Mouse (Mus musculus) stomach, embryonic 14.5 days (tissue): ENCODE measurements around the gene Dmap1. TPM values are rescaled to one million over a fixed set of nuclear protein-coding genes. Genes with fewer than 3 reads are reported as not detected.

ENCODE experiments used
- ATAC-seq: fragments of 200-750 bp; cut with Nextera tagmentation; 2 replicates; pipeline ENCODE4 v1.8.0; 2017; ENCODE audit warnings: low read depth, moderate TSS enrichment; ENCODE audit not compliant: insufficient number of reproducible peaks, insufficient read depth, low FRiP score
- H3K27ac ChIP-seq: fragments of 300-500 bp; sonication (generic); 2 replicates; pipeline ENCODE4 v1.5.1; 2014; ENCODE audit warnings: mild to moderate bottlenecking, low read length, moderate library complexity, mixed read lengths
- H3K27me3 ChIP-seq: fragments of 300-500 bp; sonication (generic); 2 replicates; pipeline ENCODE4 v1.6.1; 2014; ENCODE audit warnings: low read length, control low read depth, mixed read lengths; ENCODE audit not compliant: control insufficient read depth, insufficient read depth
- H3K36me3 ChIP-seq: fragments of 300-500 bp; sonication (generic); 2 replicates; pipeline ENCODE4 v1.6.1; 2014; ENCODE audit warnings: mild to moderate bottlenecking, control low read depth, low read length, moderate library complexity, mixed read lengths; ENCODE audit not compliant: control insufficient read depth, insufficient read depth
- H3K4me1 ChIP-seq: fragments of 300-500 bp; sonication (generic); 2 replicates; pipeline ENCODE4 v1.6.1; 2014; ENCODE audit warnings: low read length, control low read depth, mixed read lengths; ENCODE audit not compliant: control insufficient read depth, insufficient read depth
- H3K4me2 ChIP-seq: fragments of 300-500 bp; sonication (generic); replicated peaks from 2 replicates; pipeline ENCODE4 v1.6.1; 2014; ENCODE audit warnings: low read depth, low read length, control low read depth
- H3K4me3 ChIP-seq: fragments of 300-500 bp; sonication (generic); 2 replicates; pipeline ENCODE4 v1.5.1; 2014; ENCODE audit warnings: low read depth, low read length, control low read depth
- H3K9ac ChIP-seq: fragments of 300-500 bp; sonication (generic); replicated peaks from 2 replicates; pipeline ENCODE4 v1.6.1; 2014; ENCODE audit warnings: low read depth, mild to moderate bottlenecking, control low read depth, low read length, moderate library complexity, mixed read lengths
- H3K9me3 ChIP-seq: fragments of 300-500 bp; sonication (generic); 2 replicates; pipeline ENCODE4 v1.6.1; 2016; ENCODE audit warnings: low read depth, low read length, control low read depth; ENCODE audit not compliant: control insufficient read depth
- WGBS: fragments of 180-500 bp; shearing (Covaris S2); extraction: QIAGEN DNeasy Blood & Tissue Kit; methylation state at CpG from one replicate; pipeline ENCODE4 v1.1.7; 2014; 5-methylcytosine and 5-hydroxymethylcytosine counted together
- polyA plus RNA-seq: library from polyadenylated mRNA; unstranded; fragments of >200 nt; fragmentation: Nextera tagmentation; extraction: Ambion mirVana; gene quantifications from 2 replicates; pipeline ENCODE4 v1.2.1, GENCODE M21; 2014

Dmap1 gene
- polyA plus RNA-seq, 1 experiment from 2014 or later, result 67.9 TPM

DNA sequence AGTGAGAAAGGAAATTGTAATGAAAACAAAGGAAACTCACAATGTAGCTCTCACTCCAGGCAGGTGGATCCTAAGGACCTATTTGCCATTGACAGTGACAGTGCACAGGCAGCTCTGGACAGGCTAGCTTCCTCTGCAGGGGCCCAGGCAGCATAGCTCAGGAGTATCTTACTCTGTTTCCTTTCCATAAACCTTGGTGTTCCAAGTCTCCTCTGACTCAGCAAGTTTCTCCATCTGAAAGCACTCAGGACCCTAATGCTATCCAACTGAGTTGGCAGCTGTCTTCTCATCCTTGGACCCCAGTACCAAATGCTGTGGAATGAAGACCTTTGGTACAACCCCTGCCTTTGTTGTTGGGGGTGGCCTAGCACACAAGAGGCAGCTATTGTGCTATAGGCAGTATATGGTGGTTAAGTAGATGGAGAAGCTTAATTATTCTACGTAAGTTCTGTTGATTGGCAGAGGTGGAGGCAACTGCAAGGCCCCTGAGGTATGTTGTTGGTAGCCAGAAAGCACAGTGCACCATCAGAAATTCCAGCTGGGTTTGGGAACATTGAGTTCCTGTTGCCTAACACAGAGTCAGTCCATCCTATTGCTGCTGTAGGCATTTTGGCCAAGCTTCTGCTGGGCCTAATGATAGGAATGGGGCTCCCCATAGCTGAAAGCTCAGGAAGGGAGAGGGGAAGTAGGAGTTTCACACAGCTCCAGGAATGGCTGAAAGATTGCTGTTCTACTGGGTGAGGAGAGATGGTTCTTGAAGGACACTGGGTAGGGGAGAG is 41.0 kb downstream of the Dmap1 start:
- 96% methylated on average over 1 of the region's 1 CpGs for WGBS
- no peak overlapping the region for H3K4me3 ChIP-seq

DNA sequence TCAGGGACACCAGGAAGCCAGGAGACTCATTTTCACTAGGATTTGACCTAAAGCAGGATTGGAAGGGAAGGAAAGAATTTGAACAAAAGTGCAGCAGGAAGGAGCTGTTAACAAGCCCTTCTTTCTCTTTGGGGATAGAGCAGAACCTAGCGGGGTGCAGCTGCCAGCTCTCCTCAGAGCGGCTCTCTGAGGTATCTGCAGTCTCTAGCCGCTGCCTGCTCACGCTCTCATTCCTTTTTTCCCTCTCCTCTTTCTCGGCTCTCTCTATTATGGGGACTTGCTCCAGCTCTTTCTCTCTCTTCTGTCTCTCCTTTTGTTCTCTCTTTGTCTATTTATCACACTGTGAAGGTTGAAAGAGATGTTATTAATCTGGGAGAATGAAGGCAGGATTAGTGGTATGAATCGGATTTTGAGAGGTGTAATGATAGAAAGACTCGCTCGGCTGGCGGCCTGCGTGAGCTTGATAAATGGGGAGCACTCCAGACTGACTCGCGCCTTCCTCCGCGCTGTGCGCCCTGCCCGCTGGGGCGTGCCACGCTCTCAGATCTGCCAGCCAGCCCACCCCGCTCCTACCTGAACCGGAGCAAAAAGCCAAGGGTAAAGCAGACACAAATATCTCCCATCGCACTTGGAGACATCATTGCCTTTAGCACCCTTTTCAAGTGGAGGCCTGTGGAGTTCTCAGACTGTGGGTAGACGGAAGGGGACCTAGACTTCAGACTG is 45.0 kb downstream of the Dmap1 start:
- 61% methylated on average over 22 of the region's 22 CpGs for WGBS
- Histone ChIP-seq H3K4me3 (no peak overlapping the region), H3K4me2 (no peak overlapping the region), H3K9ac (no peak overlapping the region), H3K27ac (no peak overlapping the region), H3K9me3 (no peaks in the 10 kb centered on the region), H3K4me1 (peaks cover 5% of the 10 kb centered on the region; the same call in 1 of the 2 replicates), H3K27me3 (no peaks in the 10 kb centered on the region), H3K36me3 (peaks cover 10% of the 10 kb centered on the region; the same call in 1 of the 2 replicates)
- ATAC-seq, result no peak

More for the DNA sequence above, 41.0 kb downstream of the Dmap1 start:
- Histone ChIP-seq H3K9me3 (no peaks in the 10 kb centered on the region), H3K27me3 (no peaks in the 10 kb centered on the region), H3K36me3 (peaks cover 10% of the 10 kb centered on the region; the same call in 1 of the 2 replicates), H3K4me2 (no peak overlapping the region), H3K27ac (no peak overlapping the region), H3K9ac (no peak overlapping the region), H3K4me1 (peaks cover 5% of the 10 kb centered on the region; the same call in 1 of the 2 replicates)
- ATAC-seq, result no peak

DNA sequence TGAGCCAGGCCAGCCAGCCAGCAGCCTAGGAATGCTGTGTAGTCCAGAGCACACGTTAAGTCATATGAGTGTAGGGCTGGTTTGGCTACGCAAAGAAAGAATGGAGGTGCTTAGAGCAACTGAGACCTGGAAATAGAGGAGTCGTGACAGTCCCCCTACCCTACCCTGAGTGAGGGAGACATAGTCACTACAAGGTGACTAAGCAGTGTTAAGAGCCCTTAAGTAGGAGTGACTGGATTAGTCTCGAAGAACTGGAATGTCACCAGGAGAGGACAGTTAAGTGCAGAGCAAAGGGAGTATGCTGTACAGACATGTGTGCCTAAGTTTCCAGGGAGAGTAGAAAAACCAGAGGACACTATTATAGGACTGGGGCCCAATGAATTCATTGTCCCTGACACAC is 45.9 kb downstream of the Dmap1 start:
- Histone ChIP-seq H3K4me3 (no peak overlapping the region), H3K36me3 (peaks cover 8% of the 10 kb centered on the region; the same call in 1 of the 2 replicates), H3K4me1 (peaks cover 5% of the 10 kb centered on the region; the same call in 1 of the 2 replicates), H3K9ac (no peak overlapping the region), H3K27ac (no peak overlapping the region), H3K4me2 (no peak overlapping the region), H3K9me3 (no peaks in the 10 kb centered on the region), H3K27me3 (no peaks in the 10 kb centered on the region)
- 92% methylated on average over 4 of the region's 4 CpGs for WGBS
- ATAC-seq, result no peak

DNA sequence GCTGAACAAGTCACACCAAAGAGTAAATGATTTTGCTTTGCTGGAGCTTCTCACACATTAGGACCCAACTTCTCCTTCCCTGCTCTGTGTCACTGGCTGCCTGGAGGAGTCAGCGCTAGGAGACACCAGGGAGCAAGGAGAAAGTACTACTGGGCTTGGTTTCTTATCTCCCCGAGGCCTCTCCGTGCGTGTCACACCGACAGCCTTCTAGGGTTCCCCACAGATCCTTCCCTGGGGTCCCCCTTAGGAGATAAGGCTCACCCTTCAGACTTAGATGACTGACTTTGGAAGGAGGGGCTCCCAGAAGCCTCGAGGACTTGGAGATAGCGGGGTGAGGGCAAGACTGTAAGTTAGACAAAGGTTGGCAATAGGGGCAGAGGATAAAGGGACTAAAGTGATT is 47.4 kb downstream of the Dmap1 start:
- H3K27ac ChIP-seq, result no peak overlapping the region

DNA sequence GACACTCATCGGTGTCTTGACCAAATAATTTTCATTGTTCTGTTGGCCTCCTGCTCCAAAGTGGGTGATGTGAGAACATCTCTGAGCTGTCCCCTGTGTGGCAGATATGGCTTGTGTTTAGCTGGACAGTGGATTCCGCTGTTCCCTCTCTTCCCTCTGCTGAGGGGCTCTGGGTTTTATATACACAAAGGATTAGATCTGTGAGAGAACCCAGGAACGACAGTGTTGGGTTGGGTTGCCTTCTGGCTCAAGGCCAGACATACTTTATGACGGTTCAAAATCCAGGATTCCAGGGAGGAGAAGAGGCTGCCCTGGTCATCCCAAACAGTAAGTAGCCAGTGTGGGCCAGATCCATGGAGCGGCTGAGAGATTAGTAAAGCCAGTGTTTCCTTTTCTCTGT is 48.5 kb downstream of the Dmap1 start:
- H3K27me3 ChIP-seq, result no peaks in the 10 kb centered on the region
- no peak overlapping the region for H3K4me3 ChIP-seq
- peaks cover 5% of the 10 kb centered on the region; the same call in 1 of the 2 replicates for H3K4me1 ChIP-seq
- no peak for ATAC-seq
- H3K9me3 ChIP-seq, result no peaks in the 10 kb centered on the region
- 50% methylated on average over 5 of the region's 5 CpGs for WGBS
- no peak overlapping the region for H3K4me2 ChIP-seq
- H3K27ac ChIP-seq, result no peak overlapping the region
- H3K36me3 ChIP-seq, result no peaks in the 10 kb centered on the region; the same call in 1 of the 2 replicates
- no peak overlapping the region for H3K9ac ChIP-seq

More for the DNA sequence above, 47.4 kb downstream of the Dmap1 start:
- WGBS, result 81% methylated on average over 7 of the region's 7 CpGs
- Histone ChIP-seq H3K36me3 (no peaks in the 10 kb centered on the region; the same call in 1 of the 2 replicates), H3K9ac (no peak overlapping the region), H3K4me1 (peaks cover 5% of the 10 kb centered on the region; the same call in 1 of the 2 replicates), H3K27me3 (no peaks in the 10 kb centered on the region), H3K4me2 (no peak overlapping the region), H3K9me3 (no peaks in the 10 kb centered on the region), H3K4me3 (no peak overlapping the region)
- ATAC-seq, result no peak

DNA sequence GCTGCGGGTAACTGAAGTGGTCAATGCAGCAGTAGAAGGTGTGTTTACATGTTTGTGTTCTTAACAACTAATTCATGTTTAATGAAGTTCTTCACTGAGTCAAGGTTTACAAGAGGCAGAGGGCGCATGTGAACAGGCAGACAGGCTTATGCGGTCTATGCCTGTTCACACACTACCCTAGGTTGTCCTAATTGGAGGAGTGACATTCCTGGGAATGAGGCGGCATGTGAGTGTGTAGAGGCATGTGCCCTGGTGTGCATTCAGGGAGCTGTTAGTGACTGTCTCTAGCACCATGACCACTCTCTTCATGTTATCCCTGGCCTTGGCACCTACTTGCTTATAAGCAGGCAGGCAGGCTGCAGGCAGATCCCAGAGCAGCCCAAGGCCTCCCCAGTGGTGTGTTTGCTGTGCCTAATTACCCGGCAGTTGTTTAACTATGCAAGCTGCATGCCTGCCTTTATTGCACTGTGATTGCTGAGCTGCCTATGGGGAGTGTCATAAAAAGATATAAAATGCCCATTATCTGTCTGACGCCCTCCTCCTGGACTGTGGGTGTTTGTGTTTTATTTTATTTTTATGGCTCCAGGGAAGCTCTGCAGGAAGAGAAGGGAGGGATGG is 51.9 kb downstream of the Dmap1 start:
- Histone ChIP-seq H3K9ac (no peak overlapping the region), H3K36me3 (peaks cover 4% of the 10 kb centered on the region; the same call in 1 of the 2 replicates), H3K4me1 (no peaks in the 10 kb centered on the region), H3K9me3 (no peaks in the 10 kb centered on the region), H3K4me3 (no peak overlapping the region), H3K4me2 (no peak overlapping the region), H3K27ac (no peak overlapping the region), H3K27me3 (no peaks in the 10 kb centered on the region)
- no peak for ATAC-seq
- 69% methylated on average over 6 of the region's 6 CpGs for WGBS

DNA sequence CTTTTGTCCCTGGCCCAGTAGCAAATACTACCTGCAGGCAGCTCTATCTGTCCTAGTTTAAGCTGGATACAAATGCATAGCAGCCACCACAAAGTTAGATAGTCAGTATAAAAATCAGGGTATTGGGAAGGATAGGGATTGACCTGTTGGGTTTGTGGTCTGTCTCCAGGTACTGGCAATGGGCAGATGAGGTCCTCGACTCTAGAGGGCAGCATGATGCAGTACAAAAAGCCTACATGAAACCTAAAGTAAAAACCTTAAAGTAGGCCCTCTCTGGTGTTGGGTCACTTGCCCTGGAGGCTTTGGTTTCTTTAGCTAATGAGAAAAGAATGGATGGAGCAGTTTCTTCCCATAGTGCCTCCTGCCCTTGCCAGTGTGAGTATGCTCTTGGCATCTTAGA is 53.6 kb downstream of the Dmap1 start:
- Histone ChIP-seq H3K9me3 (no peaks in the 10 kb centered on the region), H3K36me3 (peaks cover 9% of the 10 kb centered on the region; the same call in 1 of the 2 replicates), H3K9ac (no peak overlapping the region), H3K27me3 (no peaks in the 10 kb centered on the region), H3K4me2 (no peak overlapping the region), H3K27ac (no peak overlapping the region), H3K4me1 (no peaks in the 10 kb centered on the region), H3K4me3 (no peak overlapping the region)
- ATAC-seq, result no peak
- WGBS, result 32% methylated on average over 1 of the region's 1 CpGs
